Mouse (Mus musculus) hindlimb bud, embryonic 11.5 days (tissue): ENCODE measurements around the gene Mst1r.

Experiments
- DNase-seq: peaks from one replicate; pipeline ENCODE4 v3.0.0-alpha.2; 2012; ENCODE audit warnings: low read depth, low spot score; ENCODE audit errors: extremely low spot score

Mst1r gene

GRCm38 (mm10) chr9:107910025-107910769 is 3.5 kb downstream of the Mst1r start:
- DNase-seq = no peak

DNA sequence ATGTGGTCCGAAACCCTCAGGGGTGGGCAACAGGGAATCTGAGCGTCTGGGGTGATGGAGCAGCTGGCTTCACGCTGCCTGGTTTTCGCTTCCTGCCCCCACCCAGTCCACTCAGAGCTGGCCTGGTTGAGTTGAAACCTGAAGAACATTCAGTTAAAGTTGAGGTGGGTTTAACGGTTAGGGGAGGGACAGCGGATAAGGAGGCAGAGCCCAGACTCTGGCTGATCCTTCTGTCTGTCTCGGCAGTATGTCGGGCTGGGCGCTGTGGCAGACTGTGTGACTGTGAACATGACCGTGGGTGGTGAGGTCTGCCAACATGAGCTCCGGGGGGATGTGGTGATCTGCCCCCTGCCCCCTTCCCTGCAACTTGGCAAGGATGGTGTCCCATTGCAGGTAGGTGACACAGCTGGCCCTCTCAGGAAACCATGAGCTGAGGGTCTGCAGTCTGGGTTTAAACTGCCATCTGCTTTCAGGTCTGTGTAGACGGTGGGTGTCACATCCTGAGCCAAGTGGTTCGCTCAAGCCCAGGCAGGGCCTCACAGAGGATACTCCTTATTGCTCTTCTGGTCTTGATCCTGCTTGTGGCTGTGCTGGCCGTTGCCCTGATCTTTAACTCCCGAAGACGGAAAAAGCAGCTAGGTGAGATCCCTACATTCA is 8.2 kb downstream of the Mst1r start:
- DNase-seq = no peak

DNA sequence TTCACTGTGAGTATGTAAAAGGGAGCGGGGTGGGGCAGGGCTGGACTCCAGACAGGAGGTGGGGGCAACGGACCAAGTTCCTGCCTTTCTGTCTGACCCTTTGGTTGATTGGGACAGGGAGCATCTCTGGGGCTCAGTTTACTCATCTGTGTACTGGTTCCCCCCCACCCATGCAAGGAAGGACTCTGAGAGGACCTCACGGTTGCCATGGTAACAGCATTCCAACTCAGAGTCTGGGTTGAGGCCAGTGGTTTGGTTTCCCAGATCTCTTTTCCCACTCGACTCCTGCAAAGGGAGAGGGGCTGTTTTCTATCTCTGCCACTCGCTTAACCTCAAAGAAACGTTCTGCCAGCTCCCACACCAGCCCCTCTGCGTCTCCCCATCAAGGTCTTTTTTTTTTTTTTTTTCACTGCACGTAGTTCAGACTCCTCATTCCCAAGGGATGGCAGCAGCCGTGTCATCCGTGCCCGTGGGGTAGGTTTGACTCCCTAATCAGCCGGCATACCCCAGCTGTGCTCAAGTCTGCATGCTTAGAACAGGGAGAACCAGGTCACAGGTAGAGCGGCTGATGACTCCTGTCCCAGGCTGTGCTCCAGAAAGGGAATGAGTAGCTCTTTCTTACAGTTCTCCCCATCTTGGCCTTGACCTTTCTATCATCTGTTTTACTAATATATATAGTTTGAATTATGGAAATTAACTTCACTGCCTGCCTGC is 11.4 kb downstream of the Mst1r start:
- no peak for DNase-seq

DNA sequence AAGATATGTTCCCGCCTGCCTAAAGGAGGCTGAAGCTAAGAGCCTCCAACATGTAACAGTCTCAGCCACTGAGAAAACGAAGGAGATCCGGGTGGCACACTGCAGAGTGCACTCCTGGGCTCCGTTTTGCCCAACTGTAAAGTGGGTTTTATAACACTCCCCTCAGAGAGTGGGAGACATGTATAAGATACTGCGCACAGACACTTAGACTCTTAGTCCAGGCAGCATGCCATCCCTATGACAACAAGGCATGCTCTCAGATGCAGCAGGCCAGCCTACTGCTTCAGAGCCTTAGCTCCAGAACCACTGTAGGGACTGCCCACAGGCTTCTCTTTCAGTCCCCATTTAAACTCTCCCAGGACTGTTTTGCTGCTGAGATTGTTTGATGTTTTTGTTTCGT is 12.2 kb downstream of the Mst1r start:
- no peak for DNase-seq

DNA sequence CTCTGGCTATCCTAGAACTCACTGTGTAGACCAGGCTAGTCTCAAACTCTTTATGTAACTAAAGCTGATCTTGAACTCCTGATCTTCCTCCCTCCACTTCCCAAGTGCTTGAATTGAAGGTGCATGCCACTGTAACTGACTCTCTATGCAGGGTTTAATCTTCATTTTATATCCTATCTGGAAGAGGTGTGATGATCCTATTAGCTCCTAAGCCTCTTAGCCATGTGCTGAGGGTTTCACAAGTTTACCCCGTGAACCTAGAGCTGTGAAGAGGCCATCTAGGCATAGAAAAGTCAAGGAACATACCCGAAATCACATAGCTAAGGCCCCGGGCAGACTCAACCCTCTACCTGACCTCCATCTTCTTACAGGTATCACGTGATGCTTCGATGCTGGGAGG is 12.8 kb downstream of the Mst1r start:
- DNase-seq = no peak

- no peak for DNase-seq
Observed at GRCm38 (mm10) chr9:107923021-107923420, 16.3 kb downstream of the Mst1r start.

DNA sequence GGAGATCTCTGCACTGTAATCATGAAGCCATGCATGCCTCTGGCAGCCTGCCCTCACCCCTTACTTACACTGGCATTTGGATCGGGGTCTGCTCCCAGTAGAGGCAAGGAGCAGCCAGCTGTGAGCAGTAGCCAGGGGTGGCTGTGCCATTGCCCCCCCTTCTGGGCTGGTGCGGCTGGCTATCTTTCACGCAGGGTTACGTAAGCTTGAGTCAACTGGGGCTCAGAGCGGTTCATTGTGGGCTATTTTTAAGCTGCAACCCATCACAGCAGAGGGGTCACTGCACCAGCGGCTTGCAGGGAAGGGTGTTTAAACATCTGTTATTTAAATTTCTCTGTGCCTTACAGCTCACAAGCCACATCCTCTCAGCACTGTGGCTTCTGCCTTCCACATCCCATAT is 17.3 kb downstream of the Mst1r start:
- DNase-seq = no peak

DNA sequence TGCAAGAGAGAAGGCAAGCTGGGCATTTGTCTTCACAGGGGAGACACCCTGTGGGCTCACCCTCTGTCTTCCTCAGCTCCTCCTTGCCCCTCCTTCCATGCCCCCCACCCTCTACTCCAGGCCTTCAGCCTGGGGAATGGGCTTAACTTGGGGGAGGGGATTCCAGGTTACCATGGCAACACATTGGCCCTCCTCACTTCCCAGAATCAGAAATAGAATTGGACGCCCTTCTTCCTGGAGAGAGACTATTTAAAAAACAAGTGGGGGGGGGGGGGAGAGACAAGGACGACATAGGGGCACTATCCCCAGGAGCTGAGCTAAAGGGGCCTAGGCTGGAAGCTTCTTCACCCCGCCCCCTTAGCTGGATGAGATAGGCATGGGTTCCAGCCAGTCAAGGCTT is 18.6 kb downstream of the Mst1r start:
- DNase-seq = no peak

DNA sequence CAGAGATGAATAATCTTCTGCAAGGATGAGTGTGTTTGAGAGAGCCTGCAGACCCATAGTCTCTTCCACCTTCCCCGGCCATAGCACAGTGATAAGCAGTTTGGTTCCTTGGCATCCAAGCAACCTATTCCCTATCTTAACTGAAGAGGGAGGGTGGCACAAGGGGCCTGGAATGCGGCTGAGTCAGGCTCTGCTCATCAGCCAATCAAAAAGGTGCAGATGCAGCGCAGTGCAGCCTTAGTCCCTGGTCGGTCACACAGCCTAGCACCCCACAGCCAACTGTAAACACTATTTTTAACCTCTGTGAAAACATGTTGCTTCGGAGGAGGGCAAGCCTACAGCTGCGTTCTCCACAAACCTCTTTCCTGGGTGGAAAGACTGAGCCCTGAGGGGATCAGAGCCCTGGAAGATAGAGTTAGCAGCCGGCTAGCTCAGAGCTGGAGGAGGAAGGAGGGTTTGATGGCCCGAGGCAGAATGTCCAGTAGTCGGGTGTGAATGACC is 20.3 kb downstream of the Mst1r start:
- no peak for DNase-seq

GRCm38 (mm10) chr9:107927749-107928148 is 21.1 kb downstream of the Mst1r start:
- DNase-seq = no peak

GRCm38 (mm10) chr9:107928169-107928568 is 21.5 kb downstream of the Mst1r start, which contains the start of gene Actl11:
Gene Actl11 (plus strand): TSS chr9:107928469.
- DNase-seq = no peak

DNA sequence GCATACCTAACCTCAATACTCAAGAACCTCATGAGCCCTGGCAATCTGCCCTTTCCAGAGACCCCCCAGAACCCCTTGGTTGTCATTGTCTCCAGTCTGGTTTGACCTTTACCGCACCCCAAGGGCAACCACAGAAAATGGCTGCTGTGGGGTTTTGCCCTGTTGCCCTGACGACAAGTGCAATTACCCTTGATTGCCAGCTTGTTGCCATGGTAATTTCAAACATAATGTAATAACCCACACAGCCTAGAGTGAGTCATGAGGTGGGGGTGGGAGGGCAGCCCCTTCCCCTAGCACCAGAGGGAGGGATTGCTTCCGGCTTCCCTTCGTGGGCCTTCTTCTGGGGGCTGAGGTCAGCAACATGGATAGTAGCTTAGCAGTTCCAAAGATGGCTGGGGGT is 25.5 kb downstream of the Mst1r start:
- no peak for DNase-seq

- no peak for DNase-seq
Observed at GRCm38 (mm10) chr9:107934146-107934545, 27.5 kb downstream of the Mst1r start.

DNA sequence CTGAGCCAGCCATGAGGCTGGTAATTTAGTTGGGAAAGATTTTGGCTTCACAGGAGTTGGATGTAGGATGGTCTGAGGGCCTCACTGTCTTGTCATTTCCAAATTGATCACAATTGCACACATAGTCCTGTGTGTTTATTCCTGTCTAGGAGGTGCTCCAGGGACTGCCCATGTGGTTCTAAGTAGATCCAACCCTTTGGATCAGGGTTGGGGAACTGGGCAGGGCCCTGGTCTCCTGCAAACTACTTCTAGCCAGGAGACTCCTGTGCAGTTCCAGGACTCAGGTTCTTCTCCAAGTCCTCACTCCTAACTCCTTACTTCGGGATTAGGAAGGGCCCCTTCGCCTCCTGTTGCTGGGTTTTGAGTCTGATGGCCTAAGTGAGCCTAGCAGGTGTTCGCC is 28.7 kb downstream of the Mst1r start, which contains the start of gene Camkv:
Gene Camkv (plus strand): TSS at position 301 of the 400 bp plus-strand sequence.
- no peak for DNase-seq

- DNase-seq = no peak
Observed at GRCm38 (mm10) chr9:107935790-107936214, 29.1 kb downstream of the Mst1r start.

DNA sequence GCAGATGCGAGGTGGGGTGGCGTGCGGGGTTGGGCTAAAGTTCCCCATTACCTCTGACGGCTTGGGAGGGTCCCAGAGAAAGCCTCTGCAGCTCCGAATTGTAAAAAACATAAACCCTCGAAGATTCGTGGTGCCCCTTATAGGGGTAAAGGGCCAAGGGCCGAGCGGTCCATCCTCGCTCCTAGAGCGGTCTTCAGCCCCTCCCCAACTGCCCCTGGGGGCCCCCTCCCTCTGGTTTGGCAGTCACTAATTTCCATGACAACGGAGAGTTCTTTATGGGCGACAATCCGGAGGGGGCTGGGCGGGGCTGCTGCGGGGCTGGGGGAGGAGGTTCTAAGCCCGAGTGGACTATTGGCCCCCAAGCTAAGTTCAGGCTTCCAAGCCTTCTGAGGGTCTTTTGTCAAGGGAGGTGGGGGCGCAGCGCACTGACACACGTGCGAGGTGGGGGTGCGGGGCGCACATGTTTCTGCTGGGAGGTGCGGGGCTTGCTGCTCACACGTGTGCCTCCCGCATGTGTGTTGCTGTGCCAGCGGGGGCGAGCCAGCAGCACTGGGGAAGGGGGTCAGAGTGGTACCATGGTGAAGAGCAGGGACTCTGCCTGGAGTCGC is 29.6 kb downstream of the Mst1r start:
- no peak for DNase-seq

GRCm38 (mm10) chr9:107936831-107937230 is 30.2 kb downstream of the Mst1r start:
- no peak for DNase-seq

GRCm38 (mm10) chr9:107947241-107948194 is 40.8 kb downstream of the Mst1r start:
- DNase-seq = no peak

GRCm38 (mm10) chr9:107949184-107949921 is 42.7 kb downstream of the Mst1r start:
- DNase-seq = no peak

GRCm38 (mm10) chr9:107949922-107950235 is 43.2 kb downstream of the Mst1r start, which contains the start of gene Traip:
Gene Traip (plus strand): TSS chr9:107950136.
- DNase-seq = no peak
